Mouse (Mus musculus) lung, embryonic 14.5 days (tissue): ENCODE data around the gene Fbxw11. TPM values are rescaled to one million over a fixed set of nuclear protein-coding genes. Genes with fewer than 3 reads are reported as not detected.
A peak's percentile ranks its signal among the peaks of the same experiment; 100 is the strongest.
"Not testable (repeated sequence)": the region's sequence is repeated elsewhere in the genome, so short reads cannot be mapped to it uniquely, and the experiment has no call there.

Experiments
- ATAC-seq: fragments of 200-750 bp; cut with Nextera tagmentation; 2 replicates; pipeline ENCODE4 v1.8.0; 2017; ENCODE audit warnings: mild to moderate bottlenecking, moderate TSS enrichment, moderate library complexity; ENCODE audit not compliant: insufficient read depth
- DNase-seq: peaks from one replicate; pipeline ENCODE4 v3.0.0-alpha.2; 2015
- H3K27ac ChIP-seq: fragments of 300-500 bp; sonication (generic); 2 replicates; pipeline ENCODE4 v1.5.1; 2014; ENCODE audit warnings: low read depth, mild to moderate bottlenecking, moderate library complexity
- H3K27me3 ChIP-seq: fragments of 300-500 bp; sonication (generic); 2 replicates; pipeline ENCODE4 v1.6.1; 2014; ENCODE audit warnings: low read length, control low read depth; ENCODE audit not compliant: insufficient read depth
- H3K36me3 ChIP-seq: fragments of 300-500 bp; sonication (generic); 2 replicates; pipeline ENCODE4 v1.6.1; 2014; ENCODE audit warnings: control low read depth; ENCODE audit not compliant: insufficient read depth
- H3K4me1 ChIP-seq: fragments of 300-500 bp; sonication (generic); 2 replicates; pipeline ENCODE4 v1.6.1; 2014; ENCODE audit warnings: antibody characterized with exemption, control low read depth; ENCODE audit not compliant: insufficient read depth
- H3K4me2 ChIP-seq: fragments of 300-500 bp; sonication (generic); 2 replicates; pipeline ENCODE4 v1.6.1; 2014; ENCODE audit warnings: mild to moderate bottlenecking
- H3K4me3 ChIP-seq: fragments of 300-500 bp; sonication (generic); 2 replicates; pipeline ENCODE4 v1.5.1; 2014; ENCODE audit warnings: low read depth, low read length
- H3K9ac ChIP-seq: fragments of 300-500 bp; sonication (generic); 2 replicates; pipeline ENCODE4 v1.6.1; 2014
- H3K9me3 ChIP-seq: fragments of 300-500 bp; sonication (generic); 2 replicates; pipeline ENCODE4 v1.6.1; 2016; ENCODE audit warnings: low read depth, low read length, control low read depth
- CTCF ChIP-seq: IDR thresholded peaks from 2 replicates; pipeline ENCODE4 v1.5.1; 2016; ENCODE audit warnings: antibody characterized with exemption, low read depth
- WGBS: fragments of 180-500 bp; shearing (Covaris S2); extraction: QIAGEN DNeasy Blood & Tissue Kit; methylation state at CpG from one replicate; pipeline ENCODE4 v1.1.7; 2014; 5-methylcytosine and 5-hydroxymethylcytosine counted together
- polyA plus RNA-seq: library from polyadenylated mRNA; unstranded; fragments of >200 nt; fragmentation: Nextera tagmentation; extraction: Ambion mirVana; gene quantifications from 2 replicates; pipeline ENCODE4 v1.2.1, GENCODE M21; 2014

Gene Fbxw11
- polyA plus RNA-seq, 1 experiment from 2014 or later, result 89.5 TPM

DNA sequence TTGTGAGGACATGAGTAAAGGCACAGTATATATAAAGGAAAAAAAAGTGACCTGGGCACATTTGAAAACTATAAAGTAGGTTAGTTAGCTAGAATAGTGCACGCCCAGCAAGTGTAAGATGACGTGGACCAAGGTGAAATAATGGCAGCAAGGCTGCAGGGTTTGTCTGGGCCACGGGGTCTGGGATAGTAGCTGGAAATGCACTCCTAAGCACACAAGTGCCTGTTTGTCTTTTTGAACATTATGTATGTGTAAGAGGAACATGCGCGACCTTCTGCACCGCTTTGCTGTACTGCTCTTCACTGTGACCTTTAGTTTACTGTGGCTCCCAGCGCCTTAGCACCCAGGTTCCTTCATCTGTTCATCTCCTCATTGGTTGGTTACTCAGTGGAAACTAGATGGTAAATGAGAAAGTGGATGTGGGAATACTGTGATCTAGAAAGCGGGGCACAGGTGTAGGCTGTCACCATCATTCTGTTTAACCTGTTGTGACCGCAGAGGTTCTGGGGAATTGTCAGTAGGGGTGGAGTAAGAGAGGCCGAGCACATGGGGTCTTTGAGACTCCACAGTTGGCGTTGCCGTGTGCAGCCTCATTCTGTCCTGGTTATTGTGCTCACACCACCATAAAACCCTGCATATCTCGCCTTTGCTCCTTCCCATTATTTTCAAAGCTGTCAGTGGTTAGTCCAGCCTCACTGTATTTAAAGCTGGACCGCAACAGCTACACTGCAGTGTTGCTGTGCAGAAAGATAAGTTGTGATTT, 66.4 kb downstream of the Fbxw11 start:
- DNase-seq (no peak), ATAC-seq (no peak)
- no peak overlapping the region for H3K4me3 ChIP-seq
- no peaks in the 10 kb centered on the region for H3K27me3 ChIP-seq
- no peaks in the 10 kb centered on the region for H3K4me1 ChIP-seq
- no peak overlapping the region for H3K27ac ChIP-seq
- no peak overlapping the region for H3K4me2 ChIP-seq
- TF ChIP-seq CTCF, result no peak
- H3K9me3 ChIP-seq, result no peaks in the 10 kb centered on the region
- 68% methylated on average over 14 of the region's 14 CpGs for WGBS
- no peak overlapping the region for H3K9ac ChIP-seq
- H3K36me3 ChIP-seq, result peaks cover 17% of the 10 kb centered on the region

DNA sequence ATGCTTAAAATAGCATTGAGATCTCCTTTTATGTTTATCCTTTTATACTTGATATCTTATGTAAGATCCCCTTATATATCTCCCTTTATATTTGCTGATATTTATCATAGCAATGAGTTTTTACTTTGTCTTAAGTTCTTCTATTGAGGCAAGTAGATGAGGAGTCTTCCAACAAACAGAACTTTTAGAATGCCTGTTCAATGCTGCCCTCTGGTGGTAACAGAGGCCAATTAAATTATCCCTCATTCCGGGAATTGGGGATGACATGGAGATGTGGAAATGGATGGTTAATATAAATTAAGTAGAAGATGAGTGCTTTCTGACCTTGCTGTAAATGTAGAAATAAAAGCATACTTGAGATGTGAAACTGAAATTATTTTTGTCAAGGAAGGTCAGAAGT, 67.0 kb downstream of the Fbxw11 start:
- ATAC-seq (no peak), DNase-seq (peak; percentile 89)
- no peak overlapping the region for H3K27ac ChIP-seq
- no peaks in the 10 kb centered on the region for H3K4me1 ChIP-seq
- H3K9ac ChIP-seq, result no peak overlapping the region
- H3K4me3 ChIP-seq, result no peak overlapping the region
- no peaks in the 10 kb centered on the region for H3K9me3 ChIP-seq
- TF ChIP-seq CTCF, result peak; percentile 85
- no peaks in the 10 kb centered on the region for H3K27me3 ChIP-seq
- 3% methylated on average over 1 of the region's 1 CpGs for WGBS
- peaks cover 19% of the 10 kb centered on the region for H3K36me3 ChIP-seq
- no peak overlapping the region for H3K4me2 ChIP-seq

DNA sequence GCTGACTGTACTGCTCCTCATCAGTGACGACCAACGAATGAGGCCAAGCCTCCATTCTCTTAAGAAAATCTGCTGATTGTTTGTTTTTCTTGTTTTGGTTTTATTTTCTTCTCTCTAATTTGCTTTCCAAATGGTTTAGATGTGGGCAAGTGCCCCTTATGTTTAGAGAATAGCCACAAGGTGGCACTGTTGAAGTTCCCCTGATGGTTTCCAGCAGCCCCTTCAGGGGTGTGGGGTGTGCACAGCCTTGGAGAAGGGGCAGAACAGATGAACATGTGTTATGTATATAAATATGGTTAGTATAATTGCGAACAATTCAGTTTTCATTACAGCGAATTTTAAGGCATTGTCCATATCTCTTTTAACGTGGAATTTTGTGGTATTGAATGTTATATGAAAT, 71.7 kb downstream of the Fbxw11 start:
- TF ChIP-seq CTCF, result peak; percentile 59
- H3K4me2 ChIP-seq, result no peak overlapping the region
- WGBS, result 64% methylated on average over 5 of the region's 5 CpGs
- no peak; the same call in 1 of the 2 replicates for ATAC-seq
- no peaks in the 10 kb centered on the region for H3K27me3 ChIP-seq
- H3K36me3 ChIP-seq, result peaks cover 19% of the 10 kb centered on the region
- no peak overlapping the region for H3K27ac ChIP-seq
- no peaks in the 10 kb centered on the region for H3K4me1 ChIP-seq
- DNase-seq, result peak; percentile 67
- H3K4me3 ChIP-seq, result no peak overlapping the region
- H3K9ac ChIP-seq, result no peak overlapping the region
- H3K9me3 ChIP-seq, result no peaks in the 10 kb centered on the region

DNA sequence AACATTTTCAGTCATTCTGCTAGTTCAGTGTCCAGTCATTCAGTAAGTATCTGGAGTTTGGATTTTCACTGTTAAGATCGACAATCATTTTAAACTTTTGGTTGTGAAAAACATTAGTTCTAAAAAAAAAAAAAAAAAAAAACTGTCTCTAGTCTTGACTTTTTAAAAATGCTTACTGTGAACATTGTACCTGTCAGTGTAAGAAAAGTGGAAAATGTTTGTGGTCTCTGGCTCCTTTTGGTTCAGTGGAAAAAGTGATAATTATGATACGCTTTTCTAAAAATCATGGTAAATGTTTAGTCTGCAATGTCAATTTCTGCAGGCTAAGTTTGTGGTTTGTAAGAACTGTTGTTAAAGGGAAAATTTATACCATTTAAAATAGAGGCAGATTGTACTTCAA, 72.4 kb downstream of the Fbxw11 start:
- Histone ChIP-seq H3K9ac (no peak overlapping the region), H3K4me2 (no peak overlapping the region), H3K27ac (no peak overlapping the region), H3K4me1 (no peaks in the 10 kb centered on the region), H3K4me3 (no peak overlapping the region), H3K36me3 (peaks cover 19% of the 10 kb centered on the region), H3K9me3 (no peaks in the 10 kb centered on the region), H3K27me3 (no peaks in the 10 kb centered on the region)
- ATAC-seq (no peak), DNase-seq (no peak)
- no peak for TF ChIP-seq CTCF
- WGBS, result 86% methylated on average over 2 of the region's 2 CpGs

DNA sequence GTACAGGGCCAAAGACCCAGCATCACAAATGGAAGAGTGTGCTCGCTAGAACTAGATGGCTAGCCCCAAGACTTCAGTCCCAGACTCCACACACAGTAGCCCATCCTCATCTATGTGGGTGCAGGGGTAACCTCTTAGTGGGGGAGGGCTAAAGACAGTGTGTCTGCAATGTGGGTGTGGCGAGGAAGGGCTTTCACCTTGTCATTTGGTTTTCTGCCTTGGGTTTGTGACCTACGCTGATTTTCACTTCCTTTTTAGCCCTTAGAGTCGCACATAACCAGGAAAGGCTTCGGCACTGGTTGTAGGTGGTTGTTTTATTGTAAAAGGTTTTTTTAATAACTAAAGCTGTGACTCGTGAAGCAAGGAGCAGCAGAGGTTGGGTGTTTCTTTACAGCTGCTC, 73.0 kb downstream of the Fbxw11 start:
- Histone ChIP-seq H3K27ac (no peak overlapping the region), H3K4me2 (no peak overlapping the region), H3K36me3 (peaks cover 19% of the 10 kb centered on the region), H3K4me3 (no peak overlapping the region), H3K9me3 (no peaks in the 10 kb centered on the region), H3K4me1 (no peaks in the 10 kb centered on the region), H3K9ac (no peak overlapping the region), H3K27me3 (no peaks in the 10 kb centered on the region)
- DNase-seq (no peak), ATAC-seq (no peak)
- 79% methylated on average over 6 of the region's 6 CpGs for WGBS
- TF ChIP-seq CTCF, result no peak

DNA sequence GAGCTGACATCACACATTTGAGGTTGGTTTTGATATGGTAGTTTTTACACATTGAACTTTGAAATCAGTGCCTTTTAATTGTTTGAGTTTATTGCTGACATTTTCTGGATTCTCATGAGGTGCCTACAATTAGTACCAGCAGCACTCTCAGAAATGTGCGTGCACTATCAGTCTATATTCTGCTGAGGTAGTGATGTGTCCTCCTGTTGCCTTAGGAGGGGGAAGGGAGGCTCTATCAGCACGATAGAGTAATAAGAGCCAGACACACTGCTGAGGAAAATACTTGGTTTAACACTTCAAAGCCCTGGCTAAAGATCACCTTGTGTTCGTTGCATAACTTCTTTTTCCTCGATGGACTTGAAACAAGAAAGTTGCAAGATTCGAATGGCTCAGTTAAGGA, 73.4 kb downstream of the Fbxw11 start:
- no peak for ATAC-seq
- WGBS, result 67% methylated on average over 5 of the region's 5 CpGs
- no peak for DNase-seq
- no peaks in the 10 kb centered on the region for H3K9me3 ChIP-seq
- no peaks in the 10 kb centered on the region for H3K27me3 ChIP-seq
- no peak overlapping the region for H3K9ac ChIP-seq
- H3K36me3 ChIP-seq, result peaks cover 21% of the 10 kb centered on the region
- no peak overlapping the region for H3K4me2 ChIP-seq
- no peak overlapping the region for H3K4me3 ChIP-seq
- no peak overlapping the region for H3K27ac ChIP-seq
- no peak for TF ChIP-seq CTCF
- no peaks in the 10 kb centered on the region for H3K4me1 ChIP-seq

DNA sequence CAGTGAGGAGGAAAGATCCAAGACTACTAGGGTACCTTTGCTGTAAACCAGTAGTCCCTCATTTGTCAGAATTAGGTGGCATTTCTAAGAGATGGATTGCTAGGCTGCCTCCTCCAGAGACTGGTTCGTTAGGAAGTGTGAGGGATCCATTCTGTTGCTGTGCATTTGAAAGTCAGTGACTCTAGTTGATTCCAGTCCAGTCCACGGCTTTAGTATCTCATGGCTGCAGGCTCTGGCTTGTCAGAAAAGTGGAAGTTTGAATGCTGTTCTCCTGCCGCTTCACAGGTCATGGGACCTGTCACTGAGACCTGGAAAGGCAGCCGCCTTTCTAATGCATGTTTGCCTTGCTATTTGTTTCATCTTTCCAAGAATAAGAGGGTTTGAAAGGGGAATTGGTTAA, 74.4 kb downstream of the Fbxw11 start:
- H3K27me3 ChIP-seq, result no peaks in the 10 kb centered on the region
- H3K27ac ChIP-seq, result no peak overlapping the region
- no peak overlapping the region for H3K9ac ChIP-seq
- no peak for TF ChIP-seq CTCF
- H3K36me3 ChIP-seq, result peaks cover 22% of the 10 kb centered on the region
- no peaks in the 10 kb centered on the region for H3K9me3 ChIP-seq
- DNase-seq (no peak), ATAC-seq (no peak)
- H3K4me1 ChIP-seq, result no peaks in the 10 kb centered on the region
- no peak overlapping the region for H3K4me2 ChIP-seq
- H3K4me3 ChIP-seq, result no peak overlapping the region
- WGBS, result 75% methylated on average over 4 of the region's 4 CpGs

DNA sequence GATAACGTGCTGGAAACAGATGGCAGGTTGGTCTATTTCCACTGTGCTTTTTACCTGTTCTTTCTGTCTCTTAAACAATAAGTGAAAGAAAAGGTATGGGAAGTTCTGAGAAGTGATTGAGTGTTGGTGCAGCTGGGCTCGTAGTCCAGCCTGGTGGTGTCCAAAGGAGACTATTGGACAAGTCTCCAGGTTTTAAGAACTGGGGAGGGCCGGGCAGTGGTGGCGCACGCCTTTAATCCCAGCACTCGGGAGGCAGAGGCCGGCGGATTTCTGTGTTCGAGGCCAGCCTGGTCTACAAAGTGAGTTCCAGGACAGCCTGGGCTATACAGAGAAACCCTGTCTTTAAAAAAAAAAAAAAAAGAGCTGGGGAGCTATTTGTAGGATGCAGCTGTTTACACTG, 75.2 kb downstream of the Fbxw11 start:
- ATAC-seq, H3K9me3 ChIP-seq, H3K4me2 ChIP-seq, H3K27ac ChIP-seq, H3K4me3 ChIP-seq, H3K9ac ChIP-seq, H3K4me1 ChIP-seq, H3K27me3 ChIP-seq, DNase-seq: not testable (repeated sequence)
- WGBS, result 85% methylated on average over 9 of the region's 9 CpGs
- peaks cover 19% of the 10 kb centered on the region for H3K36me3 ChIP-seq
